Mouse (Mus musculus) layer of hippocampus, adult 11-12 months (tissue): ENCODE results near the gene Paxip1.

Source experiments
- DNase-seq: peaks from one replicate; pipeline ENCODE4 v3.0.0; 2022; ENCODE audit warnings: low spot score

Gene Paxip1

GRCm38 (mm10) chr5:27730666-27731065 is 60.8 kb downstream of the Paxip1 start:
- DNase-seq: no peak

GRCm38 (mm10) chr5:27724460-27724859 is 67.0 kb downstream of the Paxip1 start:
- no peak for DNase-seq

GRCm38 (mm10) chr5:27719311-27719710 is 72.2 kb downstream of the Paxip1 start:
- DNase-seq: no peak

- DNase-seq: peak; percentile 70
Observed at GRCm38 (mm10) chr5:27717301-27717700, 74.2 kb downstream of the Paxip1 start.

- DNase-seq: no peak
Observed at GRCm38 (mm10) chr5:27716026-27716425, 75.5 kb downstream of the Paxip1 start.

- no peak for DNase-seq
Observed at GRCm38 (mm10) chr5:27714356-27714755, 77.1 kb downstream of the Paxip1 start.

GRCm38 (mm10) chr5:27711461-27712192 is 79.9 kb downstream of the Paxip1 start:
- no peak for DNase-seq

- no peak for DNase-seq
Observed at GRCm38 (mm10) chr5:27708209-27708608, 83.3 kb downstream of the Paxip1 start.

GRCm38 (mm10) chr5:27707283-27707682 is 84.2 kb downstream of the Paxip1 start:
- DNase-seq: no peak

GRCm38 (mm10) chr5:27706551-27706950 is 84.9 kb downstream of the Paxip1 start:
- DNase-seq: no peak

GRCm38 (mm10) chr5:27705020-27705419 is 86.5 kb downstream of the Paxip1 start:
- DNase-seq: no peak

GRCm38 (mm10) chr5:27702482-27702881 is 89.0 kb downstream of the Paxip1 start:
- DNase-seq: no peak
